Mouse (Mus musculus) limb, embryonic 15.5 days (tissue): ENCODE measurements around the gene Olfr352. TPM values are rescaled to one million over a fixed set of nuclear protein-coding genes. Genes with fewer than 3 reads are reported as not detected.

ENCODE experiments used
- ATAC-seq: fragments of 200-750 bp; cut with Nextera tagmentation; 2 replicates; pipeline ENCODE4 v1.8.0; 2017; ENCODE audit warnings: low read depth, moderate TSS enrichment; ENCODE audit not compliant: insufficient number of reproducible peaks, low FRiP score, low TSS enrichment
- H3K27ac ChIP-seq: fragments of 300-500 bp; sonication (generic); 2 replicates; pipeline ENCODE4 v1.5.1; 2015; ENCODE audit warnings: moderate library complexity, mild to moderate bottlenecking, inconsistent platforms
- H3K27me3 ChIP-seq: fragments of 300-500 bp; sonication (generic); 2 replicates; pipeline ENCODE4 v1.6.1; 2015; ENCODE audit warnings: inconsistent platforms
- H3K36me3 ChIP-seq: fragments of 300-500 bp; sonication (generic); 2 replicates; pipeline ENCODE4 v1.6.1; 2015; ENCODE audit warnings: inconsistent platforms
- H3K4me1 ChIP-seq: fragments of 300-500 bp; sonication (generic); 2 replicates; pipeline ENCODE4 v1.6.1; 2015; ENCODE audit warnings: inconsistent platforms
- H3K4me2 ChIP-seq: fragments of 300-500 bp; sonication (generic); 2 replicates; pipeline ENCODE4 v1.6.1; 2015; ENCODE audit warnings: mild to moderate bottlenecking, inconsistent platforms
- H3K4me3 ChIP-seq: fragments of 300-500 bp; sonication (generic); 2 replicates; pipeline ENCODE4 v1.5.1; 2015; ENCODE audit warnings: mild to moderate bottlenecking, inconsistent platforms
- H3K9ac ChIP-seq: fragments of 300-500 bp; sonication (generic); 2 replicates; pipeline ENCODE4 v1.6.1; 2015; ENCODE audit warnings: inconsistent platforms
- H3K9me3 ChIP-seq: fragments of 300-500 bp; sonication (generic); 2 replicates; pipeline ENCODE4 v1.6.1; 2016; ENCODE audit warnings: inconsistent platforms
- WGBS: fragments of 180-500 bp; shearing (Covaris S2); methylation state at CpG from one replicate; pipeline ENCODE4 v1.1.7; 2015; 5-methylcytosine and 5-hydroxymethylcytosine counted together
- polyA plus RNA-seq: library from polyadenylated mRNA; unstranded; fragments of >200 nt; fragmentation: Nextera tagmentation; extraction: Ambion mirVana; gene quantifications from 2 replicates; pipeline ENCODE4 v1.2.1, GENCODE M21; 2015

Olfr352 gene
- not detected in 2 replicates for polyA plus RNA-seq

DNA sequence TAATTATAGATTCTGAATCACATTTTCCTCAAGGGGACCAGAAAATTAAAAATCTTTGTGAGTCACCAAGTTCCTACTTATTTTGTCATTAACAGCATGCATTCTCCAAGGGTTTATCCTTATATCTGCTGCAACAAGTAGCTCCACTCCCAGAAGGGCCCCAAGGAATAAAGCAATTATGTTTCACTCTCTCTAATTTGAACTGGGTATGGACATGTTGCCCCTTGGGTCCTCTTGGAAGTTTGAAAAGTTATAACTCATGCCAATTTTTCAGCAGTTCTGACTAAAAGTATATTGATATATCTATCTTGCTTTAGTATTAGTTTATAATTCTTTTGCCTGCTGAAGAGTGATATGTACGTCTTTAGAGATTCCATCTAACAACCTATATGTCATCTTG is at the start of gene Olfr352:
Gene Olfr352 (plus strand): TSS at position 301 of the 400 bp plus-strand sequence.
- no peak within 1 kb of the TSS for H3K4me3 ChIP-seq
- H3K27ac ChIP-seq: no peak within 1 kb of the TSS
- H3K9ac ChIP-seq: no peak within 1 kb of the TSS
- no peaks in the 10 kb centered on the region; the same call in 1 of the 2 replicates for H3K9me3 ChIP-seq
- no peaks in the 10 kb centered on the region for H3K27me3 ChIP-seq
- no peak for ATAC-seq
- H3K4me2 ChIP-seq: no peak within 1 kb of the TSS
- H3K36me3 ChIP-seq: no peaks in the 10 kb centered on the region
- H3K4me1 ChIP-seq: no peaks in the 10 kb centered on the region
- WGBS: 74% methylated on average over 1 of the region's 1 CpGs

GRCm38 (mm10) chr2:36846010-36846409 is 22.2 kb upstream of the Olfr352 start, which contains the start of gene Olfr350:
Gene Olfr350, plus strand, starts transcription at chr2:36846310.
- 90% methylated on average over 1 of the region's 1 CpGs for WGBS
- no peaks in the 10 kb centered on the region for H3K4me1 ChIP-seq

GRCm38 (mm10) chr2:36862560-36862959 is 5.7 kb upstream of the Olfr352 start, which contains the start of gene Olfr351:
Gene Olfr351, minus strand, starts transcription at chr2:36862660.
- WGBS: 72% methylated on average over 1 of the region's 1 CpGs
- Histone ChIP-seq H3K36me3 (no peaks in the 10 kb centered on the region), H3K9ac (no peak within 1 kb of the TSS), H3K4me2 (no peak within 1 kb of the TSS), H3K9me3 (no peaks in the 10 kb centered on the region; the same call in 1 of the 2 replicates), H3K27ac (no peak within 1 kb of the TSS), H3K4me1 (no peaks in the 10 kb centered on the region), H3K27me3 (no peaks in the 10 kb centered on the region), H3K4me3 (no peak within 1 kb of the TSS)
- no peak for ATAC-seq

More at GRCm38 (mm10) chr2:36846010-36846409, 22.2 kb upstream of the Olfr352 start, which contains the start of gene Olfr350:
- H3K36me3 ChIP-seq: no peaks in the 10 kb centered on the region
- H3K4me2 ChIP-seq: no peak within 1 kb of the TSS
- H3K27me3 ChIP-seq: no peaks in the 10 kb centered on the region
- H3K9ac ChIP-seq: no peak within 1 kb of the TSS
- no peak within 1 kb of the TSS for H3K27ac ChIP-seq
- H3K4me3 ChIP-seq: no peak within 1 kb of the TSS
- ATAC-seq: no peak
- 0 out of 2 replicates have a peak, but pooled peaks cover 11% of the 10 kb centered on the region for H3K9me3 ChIP-seq

DNA sequence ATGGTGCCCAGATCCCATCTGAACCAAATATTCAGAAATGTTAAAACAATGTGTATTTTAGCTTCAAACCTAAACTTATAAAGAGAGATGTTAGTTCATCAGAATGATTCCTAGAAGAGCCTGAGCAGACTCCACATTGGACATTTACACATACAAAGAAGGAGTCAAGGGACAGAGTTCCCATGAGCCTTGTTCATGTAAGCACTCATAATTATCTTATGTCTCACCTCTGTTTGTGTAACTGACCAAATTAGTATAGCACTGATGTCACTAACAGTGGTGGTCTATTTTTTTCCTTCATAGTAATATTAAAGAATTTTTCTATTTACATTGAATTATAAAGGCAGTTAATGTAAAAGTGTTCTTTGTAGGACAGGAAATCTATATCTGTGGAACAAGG is 24.6 kb downstream of the Olfr352 start, which contains the start of gene Olfr353:
Gene Olfr353 (minus strand): TSS at position 101 of the 400 bp plus-strand sequence.
- Histone ChIP-seq H3K4me1 (no peaks in the 10 kb centered on the region), H3K27ac (no peak within 1 kb of the TSS), H3K4me3 (no peak within 1 kb of the TSS), H3K9me3 (no peaks in the 10 kb centered on the region), H3K9ac (no peak within 1 kb of the TSS), H3K4me2 (no peak within 1 kb of the TSS), H3K36me3 (no peaks in the 10 kb centered on the region), H3K27me3 (no peaks in the 10 kb centered on the region)
- no peak for ATAC-seq

GRCm38 (mm10) chr2:36897114-36897513 is 28.9 kb downstream of the Olfr352 start:
- no peak overlapping the region for H3K27ac ChIP-seq
- H3K4me2 ChIP-seq: no peak overlapping the region
- H3K36me3 ChIP-seq: no peaks in the 10 kb centered on the region
- 0 out of 2 replicates have a peak, but pooled peaks have one; percentile 58 for ATAC-seq
- H3K4me1 ChIP-seq: no peaks in the 10 kb centered on the region
- H3K9ac ChIP-seq: no peak overlapping the region
- H3K27me3 ChIP-seq: no peaks in the 10 kb centered on the region
- H3K9me3 ChIP-seq: no peaks in the 10 kb centered on the region
- no peak overlapping the region for H3K4me3 ChIP-seq

DNA sequence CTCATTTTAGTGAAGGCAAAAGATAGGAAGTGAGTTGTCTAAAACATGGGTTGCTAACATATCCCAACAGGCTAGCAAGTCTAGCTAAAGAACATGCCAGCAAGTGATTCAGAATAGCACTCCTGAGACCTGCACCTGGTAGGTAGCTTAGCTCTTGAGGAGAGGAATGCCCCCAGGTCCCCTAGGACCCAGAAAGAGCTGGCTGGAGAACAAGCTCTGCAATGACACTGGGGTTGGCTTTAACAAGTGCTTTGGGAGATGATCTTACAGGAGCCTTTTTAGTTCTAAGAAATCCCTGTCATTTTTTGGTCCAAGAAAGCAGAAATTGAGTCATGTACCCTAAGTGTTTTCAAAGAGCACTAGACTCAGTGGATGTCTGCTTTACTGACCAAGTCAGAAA is 37.1 kb downstream of the Olfr352 start, which contains the start of gene Olfr354:
Gene Olfr354 (plus strand): TSS at position 301 of the 400 bp plus-strand sequence.
- no peaks in the 10 kb centered on the region for H3K36me3 ChIP-seq
- H3K4me1 ChIP-seq: no peaks in the 10 kb centered on the region
- ATAC-seq: no peak
- H3K4me2 ChIP-seq: no peak within 1 kb of the TSS
- H3K9me3 ChIP-seq: no peaks in the 10 kb centered on the region
- no peaks in the 10 kb centered on the region for H3K27me3 ChIP-seq
- H3K27ac ChIP-seq: no peak within 1 kb of the TSS
- no peak within 1 kb of the TSS for H3K4me3 ChIP-seq
- H3K9ac ChIP-seq: no peak within 1 kb of the TSS

Other genes with a start within 250 kb of the Olfr352 start
- not detected in 2 replicates for gene Olfr345, start 228.4 kb upstream of the Olfr352 start, polyA plus RNA-seq
- not detected in 2 replicates for gene Olfr346, start 182.7 kb upstream of the Olfr352 start, polyA plus RNA-seq
- gene Olfr347, start 136.6 kb upstream of the Olfr352 start, polyA plus RNA-seq: not detected in 2 replicates
- gene Olfr348, start 84.2 kb upstream of the Olfr352 start, polyA plus RNA-seq: not detected in 2 replicates
- not detected in 2 replicates for gene Olfr50, start 77.9 kb upstream of the Olfr352 start, polyA plus RNA-seq
- gene Olfr3, start 51.4 kb upstream of the Olfr352 start, polyA plus RNA-seq: not detected in 2 replicates
- gene Olfr350, start 22.1 kb upstream of the Olfr352 start, polyA plus RNA-seq: not detected in 2 replicates
- gene Olfr351, start 5.8 kb upstream of the Olfr352 start, polyA plus RNA-seq: not detected in 2 replicates
- not detected in 2 replicates for gene Olfr353, start 24.5 kb downstream of the Olfr352 start, polyA plus RNA-seq
- not detected in 2 replicates for gene Olfr354, start 37.2 kb downstream of the Olfr352 start, polyA plus RNA-seq
- not detected in 2 replicates for gene Olfr355, start 60.4 kb downstream of the Olfr352 start, polyA plus RNA-seq
- not detected in 2 replicates for gene Olfr356, start 68.7 kb downstream of the Olfr352 start, polyA plus RNA-seq
- gene Olfr357, start 125.4 kb downstream of the Olfr352 start, polyA plus RNA-seq: not detected in 2 replicates
- gene Olfr358, start 140.9 kb downstream of the Olfr352 start, polyA plus RNA-seq: not detected in 2 replicates
- gene Olfr360, start 197.3 kb downstream of the Olfr352 start, polyA plus RNA-seq: not detected in 2 replicates
- not detected in 2 replicates for gene Olfr361, start 220.8 kb downstream of the Olfr352 start, polyA plus RNA-seq
- gene Olfr362, start 249.4 kb downstream of the Olfr352 start, polyA plus RNA-seq: not detected in 2 replicates